Mouse (Mus musculus) layer of hippocampus, adult 6 months (tissue): ENCODE measurements around the gene Dennd1c. TPM values are rescaled to one million over a fixed set of nuclear protein-coding genes. Genes with fewer than 3 reads are reported as not detected.

ENCODE experiments used
- long read RNA-seq, 2 experiments: library from polyadenylated mRNA; unstranded; transcript quantifications; one replicate each; pipeline ENCODE4 v2.0.0; 2019 to 2020
- polyA plus RNA-seq: library from polyadenylated mRNA; unstranded; fragments of <200 nt; fragmentation: Nextera tagmentation; gene quantifications from 2 replicates; pipeline ENCODE4 v1.2.3, GENCODE M21; 2021

Gene Dennd1c
- 0.68 and 1.0 TPM in 2 replicates for polyA plus RNA-seq
- long read RNA-seq, experiment 1, partial matches to known transcripts, result 0 of 2 reads
- long read RNA-seq, experiment 1, other reads (novel, unspliced or antisense), result 2 of 2 reads
- long read RNA-seq, experiment 2, partial matches to known transcripts, result 0 of 4 reads
- long read RNA-seq, experiment 2, other reads (novel, unspliced or antisense), result 4 of 4 reads

GRCm38 (mm10) chr17:57078336-57078735 is at the start of gene Dennd1c:
Dennd1c (minus strand) TSS chr17:57078514.

GRCm38 (mm10) chr17:57105181-57106034 is 27.1 kb upstream of the Dennd1c start, which contains the start of gene Tnfsf9:
Tnfsf9 (plus strand) TSS chr17:57105325.

GRCm38 (mm10) chr17:57087049-57087832 is 8.9 kb upstream of the Dennd1c start, which contains the start of gene Tubb4a:
Tubb4a (minus strand) TSS chr17:57087782.

GRCm38 (mm10) chr17:57059486-57059977 is 18.8 kb downstream of the Dennd1c start, which contains the start of gene Slc25a23:
Slc25a23 (minus strand) TSS chr17:57059863.

GRCm38 (mm10) chr17:57058891-57059485 is 19.3 kb downstream of the Dennd1c start, which contains the start of gene Crb3:
Crb3 (plus strand) TSS chr17:57059105.

GRCm38 (mm10) chr17:57041554-57041953 is 36.8 kb downstream of the Dennd1c start, which contains the start of gene Slc25a41:
Slc25a41 (minus strand) TSS chr17:57041654.

GRCm38 (mm10) chr17:57030931-57031660 is 47.2 kb downstream of the Dennd1c start, which contains the start of gene Khsrp:
Khsrp (minus strand) TSS chr17:57031522.

Other genes with a start within 250 kb of the Dennd1c start
- 1.8 and 2.1 TPM in 2 replicates for gene Rfx2, start 247.5 kb downstream of the Dennd1c start, polyA plus RNA-seq
- gene Acsbg2, start 204.1 kb downstream of the Dennd1c start, polyA plus RNA-seq, result not detected in 2 replicates
- gene 1700061G19Rik, start 203.0 kb downstream of the Dennd1c start, polyA plus RNA-seq, result 0.15 and 0.34 TPM in 2 replicates
- 7.0 and 7.7 TPM in 2 replicates for gene Mllt1, start 143.1 kb downstream of the Dennd1c start, polyA plus RNA-seq
- gene Acer1, start 96.4 kb downstream of the Dennd1c start, polyA plus RNA-seq, result not detected in 2 replicates
- gene Clpp, start 88.2 kb downstream of the Dennd1c start, polyA plus RNA-seq, result 228 and 229 TPM in 2 replicates
- 58.9 and 60.0 TPM in 2 replicates for gene Alkbh7, start 81.2 kb downstream of the Dennd1c start, polyA plus RNA-seq
- gene Pspn, start 78.5 kb downstream of the Dennd1c start, polyA plus RNA-seq, result not detected in 2 replicates
- gene Gtf2f1, start 67.2 kb downstream of the Dennd1c start, polyA plus RNA-seq, result 70.4 and 72.9 TPM in 2 replicates
- gene Gm17949, start 67.0 kb downstream of the Dennd1c start, polyA plus RNA-seq, result 0.15 TPM in 1 of 2 replicates, not detected in the other
- 3.2 and 3.4 TPM in 2 replicates for gene Khsrp, start 47.0 kb downstream of the Dennd1c start, polyA plus RNA-seq
- gene Slc25a41, start 36.9 kb downstream of the Dennd1c start, polyA plus RNA-seq, result not detected in 2 replicates
- 1.5 and 8.4 TPM in 2 replicates for gene Crb3, start 19.4 kb downstream of the Dennd1c start, polyA plus RNA-seq
- 37.6 and 49.0 TPM in 2 replicates for gene Slc25a23, start 18.7 kb downstream of the Dennd1c start, polyA plus RNA-seq
- gene Tubb4a, start 9.3 kb upstream of the Dennd1c start, polyA plus RNA-seq, result 597 and 759 TPM in 2 replicates
- 0.63 and 1.1 TPM in 2 replicates for gene Tnfsf9, start 26.8 kb upstream of the Dennd1c start, polyA plus RNA-seq
- 0.46 and 0.78 TPM in 2 replicates for gene Cd70, start 71.3 kb upstream of the Dennd1c start, polyA plus RNA-seq
- gene Tnfsf14, start 115.7 kb upstream of the Dennd1c start, polyA plus RNA-seq, result not detected in 2 replicates
- gene C3, start 149.6 kb upstream of the Dennd1c start, polyA plus RNA-seq, result 0.72 and 1.1 TPM in 2 replicates
- gene Gpr108, start 169.9 kb upstream of the Dennd1c start, polyA plus RNA-seq, result 22.7 and 26.0 TPM in 2 replicates
- 3.2 and 4.0 TPM in 2 replicates for gene Trip10, start 170.9 kb upstream of the Dennd1c start, polyA plus RNA-seq
- 1.7 and 2.0 TPM in 2 replicates for gene Vav1, start 200.6 kb upstream of the Dennd1c start, polyA plus RNA-seq